Mouse (Mus musculus): ENCODE measurements around the gene AW011738. TPM values are rescaled to one million over a fixed set of nuclear protein-coding genes. Genes with fewer than 3 reads are reported as not detected.
A peak's percentile ranks its signal among the peaks of the same experiment; 100 is the strongest.

AW011738 gene
- polyA plus RNA-seq (2015; fragmentation: Nextera tagmentation; extraction: Ambion mirVana): 4.0 and 5.1 TPM in 2 replicates

- H3K9me3 ChIP-seq (ENCODE audit: low read length): no peaks in the 10 kb centered on the region
- no peaks in the 10 kb centered on the region for H3K4me1 ChIP-seq (ENCODE audit: insufficient read depth, low read depth, low read length)
- peak within 1 kb of the TSS; percentile 58 for H3K4me3 ChIP-seq (ENCODE audit: low read depth, low read length)
- peak within 1 kb of the TSS; percentile 90 for H3K4me2 ChIP-seq (replicated peaks; ENCODE audit: low read depth, low read length)
- peak; percentile 87 for ATAC-seq
- H3K36me3 ChIP-seq (ENCODE audit: insufficient read depth, low read length): no peaks in the 10 kb centered on the region
- peak within 1 kb of the TSS; percentile 56 for H3K9ac ChIP-seq (replicated peaks; ENCODE audit: low read depth)
- H3K27me3 ChIP-seq (replicated peaks; ENCODE audit: insufficient read depth, low read length): 0 out of 2 replicates have a peak, but pooled peaks cover 9% of the 10 kb centered on the region
- 1% methylated on average over 24 of the region's 39 CpGs for WGBS
- no peak for TF ChIP-seq CTCF (IDR thresholded peaks at IDR 0.05)
- TF ChIP-seq EP300 (IDR thresholded peaks at IDR 0.05): no peak
- peak within 1 kb of the TSS; percentile 80 for H3K27ac ChIP-seq (ENCODE audit: low read length)
- DNase-seq (ENCODE audit: low spot score): peak; percentile 88
These were observed at the start of gene AW011738 for GRCm38 (mm10) chr4:156203001-156203412. Gene AW011738 (plus strand): TSS chr4:156203304.

GRCm38 (mm10) chr4:156154771-156155170, 48.3 kb upstream of the AW011738 start:
- Histone ChIP-seq H3K27me3 (replicated peaks; ENCODE audit: insufficient read depth, low read length) (no peaks in the 10 kb centered on the region), H3K9me3 (ENCODE audit: low read length) (no peaks in the 10 kb centered on the region), H3K4me1 (ENCODE audit: insufficient read depth, low read depth, low read length) (no peaks in the 10 kb centered on the region), H3K9ac (replicated peaks; ENCODE audit: low read depth) (no peak overlapping the region), H3K36me3 (ENCODE audit: insufficient read depth, low read length) (no peaks in the 10 kb centered on the region), H3K4me2 (replicated peaks; ENCODE audit: low read depth, low read length) (no peak overlapping the region), H3K27ac (ENCODE audit: low read length) (no peak overlapping the region), H3K4me3 (ENCODE audit: low read depth, low read length) (no peak overlapping the region)
- no peak for DNase-seq (ENCODE audit: low spot score)
- ATAC-seq: no peak
- TF ChIP-seq CTCF (IDR thresholded peaks at IDR 0.05) (no peak), EP300 (IDR thresholded peaks at IDR 0.05) (no peak)
- 97% methylated on average over 3 of the region's 3 CpGs for WGBS

- Histone ChIP-seq H3K4me3 (ENCODE audit: low read depth, low read length) (no peak overlapping the region), H3K36me3 (ENCODE audit: insufficient read depth, low read length) (peaks cover 37% of the 10 kb centered on the region; the same call in 1 of the 2 replicates), H3K27ac (ENCODE audit: low read length) (no peak overlapping the region), H3K27me3 (replicated peaks; ENCODE audit: insufficient read depth, low read length) (no peaks in the 10 kb centered on the region), H3K4me2 (replicated peaks; ENCODE audit: low read depth, low read length) (no peak overlapping the region), H3K4me1 (ENCODE audit: insufficient read depth, low read depth, low read length) (no peaks in the 10 kb centered on the region), H3K9ac (replicated peaks; ENCODE audit: low read depth) (no peak overlapping the region), H3K9me3 (ENCODE audit: low read length) (no peaks in the 10 kb centered on the region)
- WGBS: 88% methylated on average over 9 of the region's 9 CpGs
- DNase-seq (ENCODE audit: low spot score): no peak
- ATAC-seq: no peak
- TF ChIP-seq CTCF (IDR thresholded peaks at IDR 0.05) (peak; percentile 39), EP300 (IDR thresholded peaks at IDR 0.05) (no peak)
These were observed 36.6 kb upstream of the AW011738 start for GRCm38 (mm10) chr4:156166477-156166876.

DNA sequence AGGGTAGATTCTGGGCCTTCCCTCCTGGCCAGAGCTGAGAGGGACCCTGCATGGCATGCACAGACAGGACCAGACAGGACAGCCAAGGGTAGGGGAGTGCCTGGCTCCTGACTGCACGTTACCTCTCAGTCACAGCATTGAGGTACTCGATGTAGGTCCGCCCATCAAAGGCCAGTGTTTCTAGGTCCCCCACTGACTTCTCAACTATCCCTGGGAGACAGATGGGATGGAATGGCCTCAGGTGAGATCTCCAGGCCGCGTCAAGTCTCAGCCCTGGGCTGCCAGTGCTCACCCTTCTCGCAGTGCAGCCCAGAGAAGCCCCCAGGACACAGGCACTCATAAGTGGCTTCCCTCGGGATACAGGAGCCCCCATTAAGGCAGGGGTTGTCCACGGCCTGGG, 34.5 kb upstream of the AW011738 start:
- DNase-seq (ENCODE audit: low spot score) (no peak), ATAC-seq (no peak)
- no peaks in the 10 kb centered on the region for H3K4me1 ChIP-seq (ENCODE audit: insufficient read depth, low read depth, low read length)
- TF ChIP-seq EP300 (IDR thresholded peaks at IDR 0.05) (no peak), CTCF (IDR thresholded peaks at IDR 0.05) (no peak)
- H3K9ac ChIP-seq (replicated peaks; ENCODE audit: low read depth): no peak overlapping the region
- H3K27me3 ChIP-seq (replicated peaks; ENCODE audit: insufficient read depth, low read length): no peaks in the 10 kb centered on the region
- H3K9me3 ChIP-seq (ENCODE audit: low read length): no peaks in the 10 kb centered on the region
- H3K27ac ChIP-seq (ENCODE audit: low read length): no peak overlapping the region
- peaks cover 54% of the 10 kb centered on the region; the same call in 1 of the 2 replicates for H3K36me3 ChIP-seq (ENCODE audit: insufficient read depth, low read length)
- no peak overlapping the region for H3K4me2 ChIP-seq (replicated peaks; ENCODE audit: low read depth, low read length)
- no peak overlapping the region for H3K4me3 ChIP-seq (ENCODE audit: low read depth, low read length)
- WGBS: 90% methylated on average over 8 of the region's 8 CpGs

DNA sequence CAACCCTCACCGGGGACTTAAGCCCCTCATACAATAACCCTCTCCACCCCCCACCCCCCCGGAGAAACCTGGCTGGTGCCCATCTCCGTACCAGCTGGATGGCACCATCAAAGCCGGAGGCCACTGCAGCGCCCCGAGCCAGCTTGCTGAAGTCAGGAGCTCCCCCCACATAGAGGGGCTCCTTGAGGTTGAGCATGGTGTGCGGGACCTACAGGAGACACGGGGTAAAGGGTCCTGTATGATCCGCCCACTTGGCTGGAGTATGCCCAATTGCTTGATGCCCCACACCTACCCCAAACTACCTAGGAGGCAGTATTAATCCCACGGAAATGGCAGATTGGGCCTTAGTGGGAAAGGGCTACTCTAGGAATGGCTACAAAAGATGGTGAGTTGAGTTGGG, 34.0 kb upstream of the AW011738 start:
- TF ChIP-seq EP300 (IDR thresholded peaks at IDR 0.05) (no peak), CTCF (IDR thresholded peaks at IDR 0.05) (no peak)
- Histone ChIP-seq H3K9ac (replicated peaks; ENCODE audit: low read depth) (no peak overlapping the region), H3K4me3 (ENCODE audit: low read depth, low read length) (no peak overlapping the region), H3K9me3 (ENCODE audit: low read length) (no peaks in the 10 kb centered on the region), H3K36me3 (ENCODE audit: insufficient read depth, low read length) (peaks cover 56% of the 10 kb centered on the region; the same call in 1 of the 2 replicates), H3K27ac (ENCODE audit: low read length) (no peak overlapping the region), H3K4me1 (ENCODE audit: insufficient read depth, low read depth, low read length) (no peaks in the 10 kb centered on the region), H3K4me2 (replicated peaks; ENCODE audit: low read depth, low read length) (no peak overlapping the region), H3K27me3 (replicated peaks; ENCODE audit: insufficient read depth, low read length) (no peaks in the 10 kb centered on the region)
- DNase-seq (ENCODE audit: low spot score) (no peak), ATAC-seq (no peak)
- WGBS: 96% methylated on average over 10 of the region's 10 CpGs

DNA sequence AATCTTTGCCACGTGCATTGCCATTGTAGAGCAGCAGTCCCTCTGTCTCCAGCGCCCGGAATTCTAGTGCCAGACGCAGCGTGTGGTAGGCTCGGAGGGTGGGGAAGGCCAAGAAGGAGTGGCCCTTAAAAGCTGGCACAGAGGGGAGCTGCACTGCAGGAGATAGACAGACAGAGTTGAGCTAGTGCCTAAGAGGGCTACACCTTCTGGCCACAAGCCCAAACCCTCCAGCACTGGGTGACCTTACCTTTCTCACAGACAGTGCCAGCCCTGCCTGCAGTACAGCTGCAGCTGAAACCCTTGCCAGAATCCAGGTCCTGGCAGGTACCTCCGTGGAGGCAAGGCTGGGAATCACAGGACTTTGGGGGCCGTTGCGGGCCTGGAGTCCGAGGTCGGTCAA, 31.3 kb upstream of the AW011738 start:
- DNase-seq (ENCODE audit: low spot score) (no peak), ATAC-seq (no peak)
- no peak overlapping the region for H3K9ac ChIP-seq (replicated peaks; ENCODE audit: low read depth)
- H3K27me3 ChIP-seq (replicated peaks; ENCODE audit: insufficient read depth, low read length): no peaks in the 10 kb centered on the region
- H3K9me3 ChIP-seq (ENCODE audit: low read length): no peaks in the 10 kb centered on the region
- TF ChIP-seq EP300 (IDR thresholded peaks at IDR 0.05) (no peak), CTCF (IDR thresholded peaks at IDR 0.05) (no peak)
- H3K27ac ChIP-seq (ENCODE audit: low read length): no peak overlapping the region
- peaks cover 71% of the 10 kb centered on the region; the same call in 1 of the 2 replicates for H3K36me3 ChIP-seq (ENCODE audit: insufficient read depth, low read length)
- WGBS: 87% methylated on average over 11 of the region's 11 CpGs
- no peak overlapping the region for H3K4me3 ChIP-seq (ENCODE audit: low read depth, low read length)
- H3K4me2 ChIP-seq (replicated peaks; ENCODE audit: low read depth, low read length): no peak overlapping the region
- no peaks in the 10 kb centered on the region for H3K4me1 ChIP-seq (ENCODE audit: insufficient read depth, low read depth, low read length)

DNA sequence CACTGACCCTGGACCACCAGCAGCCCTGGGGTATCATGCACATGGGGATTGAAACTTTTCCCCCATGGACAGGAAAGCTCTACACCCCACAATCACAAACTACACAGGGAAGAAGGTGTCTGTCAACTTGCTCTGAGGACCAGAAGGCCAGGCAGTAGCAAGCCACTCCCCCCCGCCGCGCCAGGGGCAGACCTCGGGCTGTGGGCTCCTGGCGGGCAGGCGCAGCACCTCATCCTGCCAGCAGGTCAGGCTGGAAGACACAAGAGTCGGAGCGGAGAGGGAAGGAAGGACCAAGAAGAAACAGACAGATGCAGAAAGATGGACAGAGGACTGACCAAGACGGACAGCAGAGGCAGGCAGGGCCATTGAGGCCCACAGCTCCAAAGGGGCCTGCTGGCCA, 25.5 kb upstream of the AW011738 start:
- peaks cover 29% of the 10 kb centered on the region; the same call in 1 of the 2 replicates for H3K36me3 ChIP-seq (ENCODE audit: insufficient read depth, low read length)
- no peak overlapping the region for H3K4me2 ChIP-seq (replicated peaks; ENCODE audit: low read depth, low read length)
- 90% methylated on average over 9 of the region's 9 CpGs for WGBS
- no peak overlapping the region for H3K27ac ChIP-seq (ENCODE audit: low read length)
- H3K4me3 ChIP-seq (ENCODE audit: low read depth, low read length): no peak overlapping the region
- H3K4me1 ChIP-seq (ENCODE audit: insufficient read depth, low read depth, low read length): no peaks in the 10 kb centered on the region
- no peak overlapping the region for H3K9ac ChIP-seq (replicated peaks; ENCODE audit: low read depth)
- TF ChIP-seq CTCF (IDR thresholded peaks at IDR 0.05) (no peak), EP300 (IDR thresholded peaks at IDR 0.05) (no peak)
- H3K27me3 ChIP-seq (replicated peaks; ENCODE audit: insufficient read depth, low read length): no peaks in the 10 kb centered on the region
- no peaks in the 10 kb centered on the region for H3K9me3 ChIP-seq (ENCODE audit: low read length)
- DNase-seq (ENCODE audit: low spot score) (no peak), ATAC-seq (no peak)

All from lung, postnatal 0 days (tissue).